Mouse (Mus musculus) testis, postnatal 14 days (tissue): ENCODE data around the gene Tnp1.

Experiments used
- DNase-seq: peaks from one replicate; pipeline ENCODE4 v3.0.0; 2021; ENCODE audit warnings: low spot score

Tnp1 gene

DNA sequence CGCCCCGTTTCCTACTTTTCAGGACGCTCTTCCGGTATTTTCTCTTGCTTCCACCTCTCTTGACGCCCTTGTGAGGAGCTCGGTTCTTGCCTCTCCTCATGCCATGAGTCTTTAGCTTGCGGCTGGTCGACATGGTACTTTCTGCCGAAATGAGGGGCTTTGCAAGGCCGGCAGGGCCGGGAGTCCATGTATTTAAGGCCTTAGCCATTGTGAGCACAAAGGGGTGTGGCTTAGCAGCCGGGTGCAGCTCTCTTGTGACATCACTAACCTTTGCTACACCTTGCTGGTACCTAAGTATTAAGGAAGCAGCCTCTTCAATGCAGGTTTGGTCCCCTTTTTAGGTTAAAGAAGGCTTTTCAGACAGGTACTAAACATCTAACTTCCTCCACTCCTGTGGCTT lies at the start of gene Tnp1:
Gene Tnp1 (minus strand): TSS at position 179 of the 400 bp plus-strand sequence.
- no peak for DNase-seq

GRCm38 (mm10) chr1:73064336-73064735 lies 48.6 kb upstream of the Tnp1 start:
- no peak for DNase-seq

GRCm38 (mm10) chr1:73061491-73062233 lies 46.0 kb upstream of the Tnp1 start:
- DNase-seq = no peak

DNA sequence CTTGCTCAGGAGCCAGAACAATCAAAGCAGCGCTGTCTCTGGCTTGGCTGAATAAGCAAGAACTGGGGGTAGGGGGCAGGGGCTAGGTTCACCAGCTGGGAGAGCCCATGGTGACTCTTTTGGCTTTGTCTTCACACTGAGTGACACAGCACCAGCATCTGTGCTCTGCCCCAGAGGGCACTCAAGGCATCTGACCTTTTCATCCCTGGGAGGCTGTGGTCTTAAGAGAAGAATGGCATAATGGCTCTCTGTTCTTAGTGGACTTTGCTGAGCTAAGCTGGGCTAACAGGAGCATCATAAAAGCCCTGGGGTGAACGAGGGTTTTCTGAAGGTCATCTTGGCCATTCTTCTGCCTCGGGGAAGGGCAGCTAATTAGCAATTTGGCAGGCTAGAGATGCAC lies 44.6 kb upstream of the Tnp1 start:
- no peak for DNase-seq

DNA sequence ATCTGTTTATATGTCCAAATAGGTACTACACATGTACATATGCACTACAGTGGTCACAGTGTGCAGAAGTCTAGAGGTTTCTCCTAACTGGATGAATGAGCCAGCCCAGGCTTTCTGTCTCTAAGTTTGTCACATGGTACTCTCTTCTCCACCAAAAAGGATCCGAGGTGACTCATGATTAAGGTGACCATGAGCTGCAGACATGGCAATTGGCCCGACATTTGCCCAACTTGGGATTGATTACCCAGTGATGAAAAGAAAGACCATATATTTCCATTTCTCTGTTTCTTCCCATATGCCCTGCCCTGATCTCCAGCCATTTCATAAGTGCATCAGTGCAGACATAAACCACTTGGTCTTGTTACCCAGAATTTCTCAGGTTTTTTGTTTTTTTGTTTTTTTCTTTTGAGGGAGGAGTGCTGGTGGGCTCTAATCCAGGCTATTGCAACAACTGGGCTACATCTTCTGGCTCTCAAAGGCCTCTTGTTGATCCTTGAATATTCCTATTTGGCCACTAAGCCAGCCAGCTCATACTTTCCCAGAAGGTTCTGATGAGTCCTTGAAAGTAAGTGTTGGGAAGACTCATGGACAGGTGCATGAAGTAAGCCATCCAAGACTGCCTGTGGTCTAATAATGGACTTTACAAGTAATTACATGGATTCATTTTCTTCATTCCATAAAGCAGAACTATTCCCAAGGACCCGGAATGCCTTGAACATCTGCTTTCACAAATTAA lies 40.7 kb upstream of the Tnp1 start:
- DNase-seq = no peak

GRCm38 (mm10) chr1:73055820-73056219 lies 40.1 kb upstream of the Tnp1 start:
- DNase-seq = no peak

DNA sequence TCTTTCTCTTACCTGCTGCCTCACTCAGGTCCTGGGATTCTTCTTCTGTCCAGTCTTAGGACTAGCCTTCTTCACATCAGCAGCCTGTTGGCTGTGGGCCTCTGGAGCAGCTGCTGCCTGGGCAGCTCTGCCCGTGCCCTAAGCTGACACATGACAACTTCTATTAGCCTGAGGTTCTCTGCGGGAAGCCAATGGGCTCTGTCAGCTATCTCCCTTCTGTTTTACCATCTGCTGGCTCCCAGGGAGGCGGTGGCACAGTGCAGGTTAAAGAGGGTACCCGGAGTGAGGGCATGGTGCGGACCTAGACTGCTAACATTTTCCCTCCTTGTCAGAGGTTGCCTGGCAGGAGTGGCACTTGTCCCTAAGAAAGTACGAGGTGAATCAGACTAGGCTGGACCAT lies 39.5 kb upstream of the Tnp1 start:
- DNase-seq = no peak

DNA sequence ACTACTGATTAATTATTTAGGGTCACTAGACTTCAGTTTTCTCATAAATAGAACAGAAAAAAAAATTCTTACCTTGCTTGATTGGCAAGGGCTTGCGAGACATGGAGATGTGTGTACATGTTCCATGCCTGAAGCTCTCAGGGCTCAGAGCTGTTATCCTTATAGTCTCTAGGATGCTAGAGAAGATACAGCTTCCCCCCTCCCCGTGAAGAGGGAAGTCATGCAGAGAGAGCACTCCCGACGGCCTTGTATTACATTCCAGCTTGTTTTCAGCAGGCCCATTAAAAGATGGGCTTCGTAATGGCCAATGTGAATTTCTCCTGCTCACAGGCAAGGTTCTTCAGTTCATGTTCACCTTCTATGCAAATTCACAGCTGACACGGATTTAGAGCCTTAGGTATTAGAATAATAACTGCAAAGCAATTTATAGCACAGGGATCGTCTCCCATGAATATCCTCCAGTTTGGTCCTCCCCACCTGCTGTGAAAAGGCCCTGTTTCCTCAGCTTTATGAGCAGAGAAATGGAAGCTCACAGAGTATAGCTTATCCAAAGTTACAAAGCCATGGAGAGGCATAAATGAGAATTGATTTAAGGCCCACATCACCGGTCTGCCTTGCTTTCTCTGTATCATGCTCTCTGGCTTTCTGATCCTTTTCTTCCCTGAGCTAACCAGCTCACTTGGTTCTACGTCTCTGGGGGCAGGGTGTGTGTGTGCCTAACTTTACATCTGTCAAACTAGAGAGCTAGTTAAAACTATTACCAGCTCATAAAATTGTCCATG lies 38.0 kb upstream of the Tnp1 start:
- DNase-seq = no peak

DNA sequence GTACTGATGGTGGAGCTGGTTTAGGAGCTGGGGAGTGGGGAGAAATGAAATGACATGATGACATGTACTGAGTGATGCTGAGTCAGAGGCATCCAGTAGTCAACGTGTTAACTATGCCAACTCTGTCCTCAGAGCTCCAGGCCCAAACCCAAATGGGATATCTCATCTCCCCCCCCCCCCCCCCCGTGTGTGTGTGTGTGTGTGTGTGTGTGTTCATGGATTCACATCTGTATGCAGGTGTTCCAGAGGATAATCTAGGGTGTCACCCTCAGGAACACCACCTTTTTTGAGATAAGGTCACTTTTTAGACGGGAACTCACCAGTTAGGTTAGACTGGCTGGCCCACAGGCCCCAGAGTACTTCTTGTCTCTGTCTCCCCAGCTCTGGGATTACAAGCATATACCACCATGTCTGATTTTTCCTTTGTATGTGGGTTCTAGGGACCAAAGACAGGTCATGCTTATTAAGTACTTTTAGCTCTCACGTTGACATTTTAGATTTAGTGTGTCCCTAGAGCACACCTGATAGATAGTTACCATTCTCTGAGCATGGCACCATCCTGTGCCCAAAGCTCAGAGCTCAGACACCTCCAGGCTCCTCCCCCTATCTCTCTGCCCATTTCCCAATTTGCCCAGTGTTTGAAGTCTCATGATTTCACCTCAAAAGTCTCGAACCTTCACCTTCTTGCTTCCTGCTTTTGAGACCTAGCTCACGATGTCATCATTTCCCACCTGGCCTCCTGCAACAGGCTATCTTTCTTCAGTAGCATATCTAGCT lies 31.4 kb upstream of the Tnp1 start:
- no peak for DNase-seq

- DNase-seq = no peak
Measured at GRCm38 (mm10) chr1:73045948-73046685, 30.4 kb upstream of the Tnp1 start.

- no peak for DNase-seq
Measured at GRCm38 (mm10) chr1:73043671-73044070, 28.0 kb upstream of the Tnp1 start.

DNA sequence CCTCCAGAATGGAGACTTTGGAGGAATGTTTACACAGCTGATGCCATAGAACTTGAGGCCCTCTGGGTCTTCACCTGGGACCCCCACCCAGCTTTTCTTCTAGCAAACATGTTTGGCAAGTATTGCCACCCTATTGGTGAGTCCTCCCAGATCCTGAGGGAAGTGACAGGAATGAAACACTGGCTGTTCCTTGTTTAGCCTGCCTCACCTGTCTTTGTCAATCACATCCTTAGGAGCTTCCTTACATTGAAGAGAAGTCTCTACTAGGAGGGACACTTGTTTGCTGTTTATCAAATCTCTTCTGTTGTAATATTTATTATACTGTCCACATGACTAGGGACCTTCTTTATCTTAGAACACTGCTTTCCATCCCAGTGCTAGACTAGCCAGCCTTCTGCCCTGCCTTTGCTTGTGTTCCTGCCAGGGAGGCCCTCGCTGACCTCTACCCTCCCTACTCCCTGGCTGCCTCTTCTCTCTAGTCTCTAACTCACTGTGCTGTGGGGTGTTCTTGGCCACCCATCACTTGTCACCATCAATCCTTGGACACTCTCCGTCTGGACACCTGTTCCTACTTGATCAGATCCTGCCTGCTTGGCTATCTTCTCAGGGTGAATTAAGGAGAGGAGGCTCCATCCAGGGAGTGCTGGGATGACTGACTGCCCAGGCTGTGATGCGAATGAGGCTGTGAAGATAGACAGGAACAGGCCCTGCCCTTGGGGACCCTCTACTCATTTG lies 25.1 kb upstream of the Tnp1 start:
- DNase-seq = no peak

- no peak for DNase-seq
Measured at GRCm38 (mm10) chr1:73038532-73038931, 22.8 kb upstream of the Tnp1 start.

GRCm38 (mm10) chr1:73036536-73036935 lies 20.8 kb upstream of the Tnp1 start:
- no peak for DNase-seq

GRCm38 (mm10) chr1:73035726-73036125 lies 20.0 kb upstream of the Tnp1 start:
- DNase-seq = no peak

DNA sequence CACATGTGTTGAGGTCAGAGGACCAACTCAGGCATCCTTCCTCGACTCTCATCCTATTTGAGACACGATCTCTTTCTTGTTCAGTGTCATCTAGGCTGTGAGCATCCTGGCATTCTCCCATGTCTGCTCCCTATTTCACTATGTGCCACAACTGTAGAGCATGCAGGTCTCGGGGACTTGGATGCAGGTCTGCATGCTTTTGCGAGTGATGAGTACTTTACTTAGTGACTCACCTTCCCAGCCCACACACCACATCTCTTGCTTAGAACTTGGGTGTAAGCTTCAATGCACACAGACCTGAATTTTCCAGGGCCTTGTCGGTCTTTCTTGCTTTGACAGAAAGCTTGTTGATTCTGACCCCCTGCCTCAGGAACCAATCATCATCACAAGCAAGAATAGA lies 16.8 kb upstream of the Tnp1 start:
- no peak for DNase-seq

DNA sequence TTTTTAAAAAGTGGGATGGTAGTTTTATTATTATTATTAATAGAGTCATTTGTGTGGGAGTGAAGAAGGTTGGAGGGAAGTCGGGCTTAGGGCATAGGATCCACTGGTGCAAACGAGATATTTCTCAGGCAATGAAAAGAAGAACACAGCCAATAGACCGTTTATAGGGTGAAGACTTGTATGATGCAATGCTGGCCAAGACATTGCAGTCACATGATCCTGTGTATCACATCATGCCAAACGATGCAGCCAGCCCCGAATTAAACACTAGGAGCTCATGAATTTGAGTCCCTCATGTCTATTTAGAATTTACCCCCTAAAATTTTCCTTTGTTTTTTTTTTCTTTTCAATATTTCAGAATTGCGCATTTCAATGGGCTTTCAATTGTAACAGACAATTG lies 13.0 kb upstream of the Tnp1 start:
- DNase-seq = no peak

DNA sequence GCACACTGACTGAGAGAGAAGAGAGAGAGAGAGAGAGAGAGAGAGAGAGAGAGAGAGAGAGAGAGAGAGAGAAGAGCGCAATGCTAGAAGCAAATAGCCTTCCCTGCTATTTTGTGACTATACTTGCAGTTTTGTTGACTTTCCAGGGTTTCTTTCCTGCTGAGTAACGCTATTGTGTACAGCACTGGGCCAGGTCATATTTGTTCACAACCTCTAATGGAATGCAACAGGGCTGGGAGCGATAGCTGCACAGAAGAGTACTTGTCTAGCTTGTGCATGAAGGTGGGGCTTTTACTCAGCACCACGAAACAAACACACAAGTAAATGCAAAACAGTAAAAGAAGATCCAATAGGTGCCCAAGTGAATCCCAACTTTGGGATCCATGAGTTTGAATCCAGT lies 11.7 kb upstream of the Tnp1 start:
- no peak for DNase-seq

GRCm38 (mm10) chr1:73026786-73027299 lies 11.1 kb upstream of the Tnp1 start:
- DNase-seq = no peak

GRCm38 (mm10) chr1:73026157-73026556 lies 10.4 kb upstream of the Tnp1 start:
- DNase-seq = no peak
